Mouse (Mus musculus) hindbrain, embryonic 14.5 days (tissue): ENCODE measurements around the gene Cyth1. TPM values are rescaled to one million over a fixed set of nuclear protein-coding genes. Genes with fewer than 3 reads are reported as not detected.

Source experiments
- ATAC-seq: fragments of 200-750 bp; cut with Nextera tagmentation; 2 replicates; pipeline ENCODE4 v1.8.0; 2017; ENCODE audit warnings: moderate number of reproducible peaks, mild to moderate bottlenecking, moderate TSS enrichment, moderate library complexity; ENCODE audit not compliant: low FRiP score
- DNase-seq: peaks from one replicate; pipeline ENCODE4 v3.0.0-alpha.2; 2015; ENCODE audit warnings: low spot score
- H3K27ac ChIP-seq: fragments of 300-500 bp; sonication (generic); 2 replicates; pipeline ENCODE4 v1.5.1; 2014; ENCODE audit warnings: mild to moderate bottlenecking, moderate library complexity
- H3K27me3 ChIP-seq: fragments of 300-500 bp; sonication (generic); 2 replicates; pipeline ENCODE4 v1.6.1; 2014; ENCODE audit warnings: mild to moderate bottlenecking, low read length, mixed read lengths; ENCODE audit not compliant: control insufficient read depth, insufficient read depth
- H3K36me3 ChIP-seq: fragments of 300-500 bp; sonication (generic); replicated peaks from 2 replicates; pipeline ENCODE4 v1.6.1; 2014; ENCODE audit not compliant: control insufficient read depth, insufficient read depth
- H3K4me1 ChIP-seq: fragments of 300-500 bp; sonication (generic); replicated peaks from 2 replicates; pipeline ENCODE4 v1.6.1; 2014; ENCODE audit warnings: antibody characterized with exemption, low read length, mixed read lengths; ENCODE audit not compliant: control insufficient read depth, insufficient read depth
- H3K4me2 ChIP-seq: fragments of 300-500 bp; sonication (generic); replicated peaks from 2 replicates; pipeline ENCODE4 v1.6.1; 2014; ENCODE audit warnings: mild to moderate bottlenecking, moderate library complexity
- H3K4me3 ChIP-seq: fragments of 300-500 bp; sonication (generic); replicated peaks from 2 replicates; pipeline ENCODE4 v1.5.1; 2014; ENCODE audit warnings: mild to moderate bottlenecking, low read length
- H3K9ac ChIP-seq: fragments of 300-500 bp; sonication (generic); 2 replicates; pipeline ENCODE4 v1.6.1; 2014
- H3K9me3 ChIP-seq: fragments of 300-500 bp; sonication (generic); 2 replicates; pipeline ENCODE4 v1.6.1; 2016; ENCODE audit warnings: low read length; ENCODE audit not compliant: control insufficient read depth
- WGBS: fragments of 180-500 bp; shearing (Covaris S2); extraction: QIAGEN DNeasy Blood & Tissue Kit; methylation state at CpG from one replicate; pipeline ENCODE4 v1.1.7; 2014; 5-methylcytosine and 5-hydroxymethylcytosine counted together
- polyA plus RNA-seq: library from polyadenylated mRNA; unstranded; fragments of >200 nt; fragmentation: Nextera tagmentation; extraction: Ambion mirVana; gene quantifications from 2 replicates; pipeline ENCODE4 v1.2.1, GENCODE M21; 2014

The Cyth1 gene
- polyA plus RNA-seq, 1 experiment from 2014 or later: 18.1 TPM

DNA sequence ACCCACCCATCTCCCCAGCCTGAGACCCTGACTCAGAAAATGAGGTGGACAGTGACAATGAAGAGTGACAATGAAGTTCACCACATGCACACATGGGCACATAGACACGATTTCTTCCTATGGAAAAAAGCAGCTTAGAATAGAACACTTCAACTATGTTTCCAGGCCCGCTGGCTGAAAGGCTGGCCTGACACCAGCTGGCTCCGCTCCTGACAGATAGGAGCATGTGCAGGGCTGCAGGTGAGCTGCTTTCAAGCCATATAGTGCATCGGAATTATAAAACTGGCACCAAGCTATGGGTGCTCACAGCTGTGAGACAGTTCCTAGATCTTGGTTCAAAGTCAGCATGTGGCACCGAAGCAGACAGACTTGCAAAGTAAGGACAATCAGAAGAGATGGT, 78.1 kb downstream of the Cyth1 start:
- Histone ChIP-seq H3K27me3 (no peaks in the 10 kb centered on the region), H3K4me3 (no peak overlapping the region), H3K36me3 (peaks cover 77% of the 10 kb centered on the region), H3K9me3 (no peaks in the 10 kb centered on the region), H3K9ac (no peak overlapping the region), H3K4me2 (no peak overlapping the region), H3K27ac (no peak overlapping the region), H3K4me1 (no peaks in the 10 kb centered on the region)
- no peak for DNase-seq
- 90% methylated on average over 5 of the region's 5 CpGs for WGBS
- no peak for ATAC-seq

DNA sequence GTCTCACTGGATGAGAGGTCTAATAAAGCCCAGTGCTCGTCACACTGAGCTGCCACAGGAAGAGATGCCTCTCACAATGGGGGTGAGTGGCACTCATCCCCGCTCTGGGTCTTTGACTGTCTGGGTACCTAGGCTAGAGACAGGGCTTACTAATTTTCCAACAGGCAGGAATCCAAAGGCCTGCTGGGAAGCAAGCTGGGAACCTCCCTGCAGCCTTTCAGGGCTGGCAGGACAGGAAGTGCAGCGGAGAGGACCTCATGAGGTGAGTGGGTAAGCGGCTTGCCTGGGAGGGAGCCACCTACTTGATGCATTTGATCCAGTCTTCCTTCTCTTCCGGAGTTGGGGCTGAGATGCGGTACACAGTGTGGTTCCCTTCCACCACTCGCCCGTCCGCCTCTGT, 79.7 kb downstream of the Cyth1 start:
- Histone ChIP-seq H3K4me1 (no peaks in the 10 kb centered on the region), H3K27ac (no peak overlapping the region), H3K27me3 (no peaks in the 10 kb centered on the region), H3K4me3 (no peak overlapping the region), H3K36me3 (peaks cover 79% of the 10 kb centered on the region), H3K4me2 (no peak overlapping the region), H3K9me3 (no peaks in the 10 kb centered on the region), H3K9ac (no peak overlapping the region)
- 81% methylated on average over 9 of the region's 9 CpGs for WGBS
- ATAC-seq (no peak), DNase-seq (no peak)

DNA sequence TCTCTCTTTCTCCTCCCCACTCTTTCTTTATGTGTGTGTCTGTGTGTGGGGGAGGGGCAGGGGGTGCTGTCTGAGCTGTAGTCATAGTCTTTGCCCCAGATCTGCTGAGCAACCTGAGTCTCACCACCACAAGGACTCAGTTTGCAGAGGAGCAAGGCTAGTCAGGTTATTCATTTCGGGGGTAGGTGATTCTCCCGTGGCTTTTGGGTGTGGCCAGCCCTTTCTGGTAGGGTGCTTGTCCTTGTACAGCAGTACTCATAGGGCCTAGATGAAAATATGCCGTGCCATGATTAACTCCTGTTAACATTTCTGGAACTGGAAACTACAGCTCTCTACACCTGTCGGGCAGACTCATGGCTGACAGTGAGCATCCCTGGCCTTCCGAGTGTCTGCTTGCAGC, 81.8 kb downstream of the Cyth1 start:
- H3K36me3 ChIP-seq: peaks cover 72% of the 10 kb centered on the region
- no peaks in the 10 kb centered on the region for H3K4me1 ChIP-seq
- H3K4me3 ChIP-seq: no peak overlapping the region
- no peaks in the 10 kb centered on the region for H3K27me3 ChIP-seq
- no peak for ATAC-seq
- no peak overlapping the region for H3K27ac ChIP-seq
- no peaks in the 10 kb centered on the region for H3K9me3 ChIP-seq
- no peak for DNase-seq
- no peak overlapping the region for H3K4me2 ChIP-seq
- 90% methylated on average over 5 of the region's 5 CpGs for WGBS
- H3K9ac ChIP-seq: no peak overlapping the region

DNA sequence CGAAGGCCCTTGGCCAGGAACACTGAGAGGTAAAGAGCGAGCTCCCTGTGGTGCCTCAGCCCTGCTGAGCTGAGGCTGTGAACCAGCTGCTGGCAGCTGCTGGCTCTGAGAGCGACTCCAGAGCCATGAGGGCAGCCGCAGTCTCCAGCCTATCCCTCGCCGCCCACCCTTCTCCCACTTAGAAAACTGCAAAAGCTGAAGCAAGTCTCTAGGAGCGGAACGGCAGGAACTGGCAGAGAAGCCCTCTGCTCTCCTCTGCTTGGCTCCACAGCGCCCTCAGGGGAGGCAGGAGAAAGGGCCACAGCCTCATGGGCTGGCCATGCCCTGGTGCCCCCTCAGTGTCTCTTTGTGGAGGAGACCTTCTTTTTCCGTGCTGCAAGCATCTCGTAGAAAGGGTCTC, 82.7 kb downstream of the Cyth1 start:
- ATAC-seq (no peak), DNase-seq (no peak)
- Histone ChIP-seq H3K4me3 (no peak overlapping the region), H3K36me3 (peaks cover 68% of the 10 kb centered on the region), H3K9me3 (no peaks in the 10 kb centered on the region), H3K4me1 (no peaks in the 10 kb centered on the region), H3K9ac (no peak overlapping the region), H3K4me2 (no peak overlapping the region), H3K27me3 (no peaks in the 10 kb centered on the region), H3K27ac (no peak overlapping the region)
- 44% methylated on average over 11 of the region's 11 CpGs for WGBS

DNA sequence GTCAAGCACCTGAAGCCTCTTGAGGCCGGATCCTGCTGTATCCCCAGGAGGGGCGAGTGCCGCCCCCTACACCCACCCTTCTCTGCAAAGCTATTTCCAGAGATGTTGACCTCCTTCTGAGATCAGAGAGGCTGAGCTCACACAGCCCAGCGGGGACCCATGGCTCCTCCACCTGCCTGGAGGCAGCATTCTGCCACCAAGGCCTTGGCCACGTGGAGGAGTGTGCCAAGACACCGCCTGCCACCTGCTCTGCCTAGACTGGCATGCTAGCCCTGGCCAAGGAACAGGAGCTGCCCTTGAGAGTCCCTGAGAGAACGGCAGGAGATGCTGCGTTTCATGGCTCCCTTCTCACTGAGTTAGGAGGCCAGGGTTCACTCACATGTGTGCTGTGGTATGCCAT, 83.8 kb downstream of the Cyth1 start:
- no peak for ATAC-seq
- H3K4me2 ChIP-seq: no peak overlapping the region
- WGBS: 85% methylated on average over 8 of the region's 8 CpGs
- no peaks in the 10 kb centered on the region for H3K9me3 ChIP-seq
- no peak for DNase-seq
- no peaks in the 10 kb centered on the region for H3K4me1 ChIP-seq
- no peak overlapping the region for H3K9ac ChIP-seq
- no peaks in the 10 kb centered on the region for H3K27me3 ChIP-seq
- no peak overlapping the region for H3K4me3 ChIP-seq
- H3K36me3 ChIP-seq: peaks cover 56% of the 10 kb centered on the region
- no peak overlapping the region for H3K27ac ChIP-seq

DNA sequence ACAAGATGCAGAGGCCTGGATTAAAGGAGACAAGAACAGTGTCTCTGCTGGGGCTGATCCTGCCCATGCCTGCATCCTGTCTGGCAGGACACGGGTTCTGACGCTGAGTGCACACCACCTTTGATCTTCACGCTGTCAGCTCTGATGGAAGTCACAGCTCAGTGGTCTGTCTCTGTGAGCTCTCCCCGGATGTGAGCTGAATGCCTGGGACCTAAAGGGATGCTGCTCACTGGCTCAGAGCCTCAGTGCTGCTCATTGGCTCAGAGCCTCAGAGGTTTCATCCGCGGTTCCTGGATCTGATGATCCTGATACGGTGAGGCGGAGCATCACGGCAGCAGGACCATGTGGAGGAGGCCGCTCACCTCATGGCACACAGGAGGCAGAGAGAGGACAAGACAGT, 86.1 kb downstream of the Cyth1 start:
- DNase-seq: no peak
- 59% methylated on average over 10 of the region's 10 CpGs for WGBS
- H3K4me2 ChIP-seq: no peak overlapping the region
- no peak overlapping the region for H3K27ac ChIP-seq
- no peaks in the 10 kb centered on the region for H3K27me3 ChIP-seq
- ATAC-seq: no peak
- H3K9me3 ChIP-seq: no peaks in the 10 kb centered on the region
- no peak overlapping the region for H3K9ac ChIP-seq
- H3K4me3 ChIP-seq: no peak overlapping the region
- peaks cover 36% of the 10 kb centered on the region for H3K36me3 ChIP-seq
- H3K4me1 ChIP-seq: no peaks in the 10 kb centered on the region

DNA sequence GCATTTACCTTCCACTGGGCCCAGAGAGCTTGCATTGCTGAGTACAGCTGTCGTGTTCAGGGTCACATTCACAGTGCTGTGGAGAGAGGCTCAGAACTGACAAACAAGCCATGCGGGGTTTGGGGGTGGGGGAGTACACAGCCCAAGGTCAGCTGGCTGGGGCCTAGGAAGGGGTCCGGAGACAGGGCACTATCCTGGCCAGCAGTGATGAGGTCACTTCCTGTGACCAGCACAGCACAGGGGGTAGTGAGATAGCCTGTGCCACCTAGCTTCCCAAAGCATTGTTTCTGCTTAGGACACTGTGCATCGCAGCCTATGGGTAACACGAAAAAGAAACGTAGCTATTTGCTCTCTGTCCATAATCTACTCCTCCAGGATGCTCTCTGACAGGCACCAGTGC, 87.2 kb downstream of the Cyth1 start:
- WGBS: 83% methylated on average over 6 of the region's 6 CpGs
- DNase-seq (no peak), ATAC-seq (no peak)
- H3K9me3 ChIP-seq: no peaks in the 10 kb centered on the region
- H3K36me3 ChIP-seq: peaks cover 28% of the 10 kb centered on the region
- H3K9ac ChIP-seq: no peak overlapping the region
- no peaks in the 10 kb centered on the region for H3K27me3 ChIP-seq
- H3K4me2 ChIP-seq: no peak overlapping the region
- no peak overlapping the region for H3K27ac ChIP-seq
- H3K4me3 ChIP-seq: no peak overlapping the region
- no peaks in the 10 kb centered on the region for H3K4me1 ChIP-seq

DNA sequence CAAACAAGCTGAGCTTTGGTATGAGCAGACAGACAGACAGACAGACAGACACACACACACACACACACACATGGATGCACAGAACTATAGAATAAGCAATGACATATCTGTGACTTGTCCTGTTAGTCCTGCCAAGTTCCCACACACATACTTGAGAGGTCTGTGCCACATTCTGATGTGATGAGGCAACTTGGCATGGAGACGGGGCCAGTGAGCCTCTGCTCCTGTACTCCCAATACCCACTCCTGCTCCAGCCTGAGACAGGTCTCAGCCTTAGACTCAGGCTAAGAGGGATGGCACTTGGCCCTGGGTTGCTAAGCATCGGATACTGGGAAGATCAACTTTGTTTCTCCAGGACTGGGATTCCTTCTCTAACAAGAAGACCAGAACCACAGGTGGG, 87.6 kb downstream of the Cyth1 start:
- ATAC-seq: no peak
- 88% methylated on average over 2 of the region's 2 CpGs for WGBS

DNA sequence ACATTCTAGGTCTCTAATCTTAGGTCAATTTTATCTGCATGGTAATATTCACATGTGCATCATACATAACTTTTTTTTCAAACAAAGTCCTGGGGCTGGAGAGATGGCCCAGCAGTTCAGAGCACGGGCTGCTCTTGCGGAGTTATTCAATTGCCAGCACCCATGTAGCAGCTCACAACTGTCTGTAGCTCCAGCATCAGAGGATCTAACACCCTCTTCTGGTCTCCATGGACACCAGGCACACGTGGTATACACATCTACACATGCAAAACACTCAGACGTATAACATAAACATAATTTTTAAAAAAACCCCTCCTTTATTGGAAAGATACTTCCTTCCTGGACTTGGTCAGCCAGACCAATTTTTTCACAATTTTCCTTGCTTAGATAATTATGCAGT, 89.6 kb downstream of the Cyth1 start:
- Histone ChIP-seq H3K9ac (no peak overlapping the region), H3K27me3 (no peaks in the 10 kb centered on the region), H3K36me3 (peaks cover 6% of the 10 kb centered on the region; the same call in 1 of the 2 replicates), H3K4me3 (no peak overlapping the region), H3K4me1 (no peaks in the 10 kb centered on the region), H3K27ac (no peak overlapping the region), H3K4me2 (no peak overlapping the region), H3K9me3 (no peaks in the 10 kb centered on the region)
- 75% methylated on average over 4 of the region's 4 CpGs for WGBS
- ATAC-seq (no peak), DNase-seq (no peak)

More for the DNA sequence above, 87.6 kb downstream of the Cyth1 start:
- DNase-seq: no peak
- Histone ChIP-seq H3K27me3 (no peaks in the 10 kb centered on the region), H3K27ac (no peak overlapping the region), H3K4me1 (no peaks in the 10 kb centered on the region), H3K4me2 (no peak overlapping the region), H3K9ac (no peak overlapping the region), H3K4me3 (no peak overlapping the region), H3K9me3 (no peaks in the 10 kb centered on the region), H3K36me3 (peaks cover 26% of the 10 kb centered on the region)

DNA sequence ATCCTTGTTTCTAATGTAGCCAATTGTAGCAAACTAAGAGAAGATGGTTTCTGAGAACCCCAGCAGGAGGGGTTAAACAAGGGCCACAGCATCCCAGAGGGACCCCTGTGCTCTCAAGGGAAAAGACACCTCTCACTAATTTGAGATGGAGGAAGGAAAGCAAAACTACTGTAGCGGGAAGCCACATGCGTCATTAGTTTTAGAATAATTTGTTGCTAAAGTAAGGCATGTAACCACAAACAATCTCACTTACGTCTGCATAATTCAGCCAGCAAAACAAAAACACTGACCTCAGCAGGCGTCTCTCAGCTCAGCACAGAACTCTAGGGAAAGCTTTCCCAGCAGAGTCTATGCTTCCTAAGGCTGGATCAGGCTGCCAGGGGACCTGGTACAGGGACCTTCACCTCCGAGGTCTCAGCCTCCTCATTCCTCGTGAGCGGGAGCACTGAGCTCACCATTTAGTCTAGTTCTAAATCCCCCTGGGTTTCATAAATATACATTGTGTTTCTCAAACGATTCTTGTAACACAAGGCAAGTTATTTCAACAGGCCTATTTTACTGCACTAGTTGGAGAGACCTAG, 91.8 kb downstream of the Cyth1 start:
- Histone ChIP-seq H3K4me1 (no peaks in the 10 kb centered on the region), H3K4me2 (no peak overlapping the region), H3K27ac (no peak overlapping the region), H3K9me3 (no peaks in the 10 kb centered on the region), H3K4me3 (no peak overlapping the region), H3K9ac (no peak overlapping the region), H3K27me3 (no peaks in the 10 kb centered on the region), H3K36me3 (no peaks in the 10 kb centered on the region)
- DNase-seq (no peak), ATAC-seq (no peak)
- 74% methylated on average over 8 of the region's 8 CpGs for WGBS
